Mouse (Mus musculus) G1E-ER4 (cell line): Measurements from ENCODE around the gene Mff. TPM values are rescaled to one million over a fixed set of nuclear protein-coding genes. Genes with fewer than 3 reads are reported as not detected.

Experiments
- GATA1 ChIP-seq: IDR thresholded peaks from one replicate; pipeline ENCODE4 v1.8.0; 2012; ENCODE audit warnings: low read length, inconsistent platforms
- polyA plus RNA-seq: library from polyadenylated mRNA; stranded (reverse); fragments of >175 nt; gene quantifications from 2 replicates; pipeline ENCODE4 v1.2.3, GENCODE M21; 2012

Mff gene
- polyA plus RNA-seq, 1 experiment, result 432 TPM

- no peak for TF ChIP-seq GATA1
Measured at GRCm38 (mm10) chr1:82793986-82794385, 69.3 kb downstream of the Mff start.

GRCm38 (mm10) chr1:82795211-82795610, 70.5 kb downstream of the Mff start:
- no peak for TF ChIP-seq GATA1

- no peak for TF ChIP-seq GATA1
Measured at GRCm38 (mm10) chr1:82795702-82796443, 71.2 kb downstream of the Mff start.

- TF ChIP-seq GATA1, result no peak
Measured at GRCm38 (mm10) chr1:82797088-82797487, 72.4 kb downstream of the Mff start.

GRCm38 (mm10) chr1:82798304-82798703, 73.6 kb downstream of the Mff start:
- no peak for TF ChIP-seq GATA1

GRCm38 (mm10) chr1:82798922-82799321, 74.2 kb downstream of the Mff start:
- no peak for TF ChIP-seq GATA1

- TF ChIP-seq GATA1, result no peak
Measured at GRCm38 (mm10) chr1:82801105-82801783, 76.6 kb downstream of the Mff start.

Other genes with a start within 250 kb of the Mff start
- 0.01 TPM in 1 of 2 replicates, not detected in the other for gene Col4a4, start 138.0 kb upstream of the Mff start, polyA plus RNA-seq
- 3.2 and 4.3 TPM in 2 replicates for gene Col4a3, start 138.0 kb upstream of the Mff start, polyA plus RNA-seq
- not detected in 2 replicates for gene Tm4sf20, start 43.6 kb downstream of the Mff start, polyA plus RNA-seq
- not detected in 2 replicates for gene Gm47791, start 46.4 kb downstream of the Mff start, polyA plus RNA-seq
- 21.9 and 24.4 TPM in 2 replicates for gene Agfg1, start 114.6 kb downstream of the Mff start, polyA plus RNA-seq
- 0.13 and 0.15 TPM in 2 replicates for gene A030005L19Rik, start 188.4 kb downstream of the Mff start, polyA plus RNA-seq
- not detected in 2 replicates for gene A030014E15Rik, start 200.0 kb downstream of the Mff start, polyA plus RNA-seq
- gene Gm6217, start 206.5 kb downstream of the Mff start, polyA plus RNA-seq, result not detected in 2 replicates
- not detected in 2 replicates for gene A030003K21Rik, start 218.5 kb downstream of the Mff start, polyA plus RNA-seq
- gene Gm7544, start 231.1 kb downstream of the Mff start, polyA plus RNA-seq, result not detected in 2 replicates
- gene Gm47955, start 235.4 kb downstream of the Mff start, polyA plus RNA-seq, result not detected in 2 replicates